Mouse (Mus musculus): Measurements from ENCODE around the gene Dmrta2.

Dmrta2 gene

GRCm38 (mm10) chr4:109977148-109978067 is at the start of gene Dmrta2:
Gene Dmrta2, plus strand, starts transcription at chr4:109978053.
- in situ Hi-C loops (cut with MboI) = no loop called here

DNA sequence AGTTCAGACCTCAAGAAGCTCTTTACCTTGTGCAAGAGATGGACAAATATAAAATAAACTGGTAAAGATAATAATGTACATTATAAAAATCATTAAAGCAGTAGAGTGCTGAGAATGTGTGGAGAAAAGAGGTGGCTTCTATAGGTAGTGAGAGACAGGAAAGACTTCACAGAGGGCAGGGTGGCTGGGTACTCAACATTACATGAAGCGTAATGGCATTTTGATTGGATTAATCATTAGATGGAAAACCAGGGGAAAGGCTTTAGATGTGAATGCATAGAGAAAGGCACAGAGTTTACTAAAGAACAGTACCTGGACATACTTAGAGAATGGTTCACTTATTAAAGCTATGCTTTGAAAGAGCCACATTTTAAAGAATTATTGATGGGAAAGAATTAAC is 48.8 kb upstream of the Dmrta2 start:
- in situ Hi-C loops (cut with MboI) = no loop called here

DNA sequence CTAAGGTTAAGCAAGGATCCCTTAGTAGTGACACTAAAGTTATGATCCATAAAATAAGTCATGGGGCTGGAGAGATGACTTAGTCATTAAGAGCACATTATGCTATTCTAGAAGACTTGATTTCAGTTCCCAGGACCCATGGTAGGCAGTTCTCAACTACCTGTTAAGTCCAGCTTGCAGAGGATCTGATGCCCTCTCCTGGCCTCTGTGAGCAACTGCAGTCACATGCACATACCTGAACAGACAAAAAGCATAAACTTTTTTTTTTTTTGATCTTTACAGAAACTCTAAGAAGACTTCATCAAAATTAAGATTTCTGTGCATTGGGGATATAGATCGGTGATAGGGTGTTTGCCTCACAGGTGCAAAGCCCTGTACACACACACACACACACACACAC is 47.4 kb upstream of the Dmrta2 start:
- in situ Hi-C loops (cut with MboI) = no loop called here

- in situ Hi-C loops (cut with MboI) = no loop called here
Observed at GRCm38 (mm10) chr4:109930935-109931334, 46.9 kb upstream of the Dmrta2 start.

DNA sequence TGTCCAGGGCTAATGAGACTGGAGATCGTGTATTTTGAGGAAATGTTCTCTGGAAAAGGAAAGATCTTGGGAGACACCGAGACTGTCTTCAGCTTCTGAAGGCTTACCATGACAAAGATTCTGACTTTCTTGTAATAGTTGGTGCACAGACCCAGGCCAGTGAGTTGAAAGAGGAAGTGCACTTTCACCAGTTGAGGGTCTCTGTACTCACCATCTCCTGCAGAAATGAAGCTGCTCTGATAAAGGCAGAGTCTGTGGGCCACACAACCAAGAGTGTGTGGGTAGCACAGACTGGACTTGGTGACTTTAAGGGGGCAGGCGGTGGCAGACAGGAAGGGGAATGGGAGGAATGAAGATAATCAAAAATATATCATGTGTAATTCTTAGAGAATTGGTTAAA is 41.3 kb upstream of the Dmrta2 start:
- in situ Hi-C loops (cut with MboI) = no loop called here

GRCm38 (mm10) chr4:109939291-109939690 is 38.6 kb upstream of the Dmrta2 start:
- in situ Hi-C loops (cut with MboI) = no loop called here

GRCm38 (mm10) chr4:109945554-109945953 is 32.3 kb upstream of the Dmrta2 start:
- in situ Hi-C loops (cut with MboI) = no loop called here

- in situ Hi-C loops (cut with MboI) = no loop called here
Observed at GRCm38 (mm10) chr4:109949307-109949706, 28.5 kb upstream of the Dmrta2 start.

DNA sequence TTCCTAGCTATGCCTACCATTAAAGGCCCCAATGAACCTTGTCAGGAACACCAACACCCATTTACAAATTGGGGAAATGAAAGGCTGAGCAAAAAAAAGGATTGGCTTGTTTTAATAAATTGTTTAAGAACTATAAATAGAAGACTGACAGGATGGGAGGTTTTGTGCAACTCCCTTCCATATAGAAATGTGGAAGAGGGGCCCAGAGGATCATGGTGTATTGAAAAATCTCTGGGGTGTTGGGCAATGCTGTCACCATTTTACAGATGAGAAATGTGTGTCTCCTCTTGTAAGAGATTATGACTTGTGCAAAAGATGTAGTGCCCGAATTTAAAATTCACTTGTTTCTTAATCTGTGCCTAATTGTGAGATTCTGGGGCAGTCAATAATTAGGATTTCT is 24.3 kb upstream of the Dmrta2 start:
- in situ Hi-C loops (cut with MboI) = no loop called here

GRCm38 (mm10) chr4:109960201-109960935 is 17.5 kb upstream of the Dmrta2 start:
- in situ Hi-C loops (cut with MboI) = no loop called here

DNA sequence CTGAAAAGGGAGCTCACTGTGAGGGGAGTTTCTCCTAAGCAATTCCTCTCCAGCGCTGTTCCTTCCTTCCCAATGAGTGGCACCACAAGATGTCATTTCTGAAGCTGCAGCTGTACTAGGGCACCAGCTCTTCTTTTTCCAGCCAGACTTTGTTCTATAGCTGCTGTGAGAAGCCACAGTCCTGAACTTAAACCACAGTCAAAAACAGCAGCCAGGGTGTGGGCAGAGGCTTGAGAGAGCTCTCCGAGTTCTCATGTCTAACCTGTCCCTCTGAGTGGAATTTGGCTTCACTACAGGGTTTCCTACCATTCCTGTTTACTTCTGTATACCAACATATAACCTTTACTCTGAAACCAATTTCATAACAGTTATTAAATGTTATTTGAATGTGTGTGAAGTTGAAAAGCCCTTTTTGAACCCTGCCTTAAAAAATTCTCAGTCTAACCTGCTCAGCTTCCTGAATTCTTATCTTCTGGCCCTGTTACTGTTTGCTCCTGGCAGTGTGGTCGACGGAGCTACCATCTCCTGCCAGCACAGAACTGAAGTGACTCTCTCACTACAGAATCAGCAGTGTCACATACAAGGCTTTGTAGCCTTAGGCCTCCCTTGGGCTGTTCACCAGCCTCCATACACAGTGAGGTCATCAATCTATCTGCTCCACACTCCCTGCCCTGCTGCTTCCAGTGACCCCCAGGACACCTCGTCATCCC is 14.1 kb upstream of the Dmrta2 start:
- in situ Hi-C loops (cut with MboI) = no loop called here

DNA sequence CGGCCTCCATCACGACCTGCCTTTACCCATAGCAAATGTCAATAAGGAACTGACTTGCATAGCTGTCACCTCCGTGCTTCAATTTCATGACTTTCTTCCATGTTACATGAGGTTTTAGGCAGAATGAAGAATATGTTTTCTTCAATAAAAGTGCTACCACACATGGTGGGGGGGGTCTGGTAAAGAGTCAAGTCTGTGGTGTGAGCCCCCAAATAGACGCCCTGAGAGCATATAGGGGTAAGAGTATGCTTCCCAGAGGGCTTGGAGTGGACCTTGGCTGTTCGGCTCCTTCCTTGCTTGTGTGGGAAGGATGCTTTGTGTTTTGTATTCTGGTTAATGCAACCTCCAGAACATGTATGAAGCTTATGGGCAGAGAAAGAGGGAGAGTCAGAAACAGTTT is 8.3 kb upstream of the Dmrta2 start:
- in situ Hi-C loops (cut with MboI) = no loop called here

- in situ Hi-C loops (cut with MboI) = no loop called here
Observed at GRCm38 (mm10) chr4:109973991-109974654, 3.7 kb upstream of the Dmrta2 start.

DNA sequence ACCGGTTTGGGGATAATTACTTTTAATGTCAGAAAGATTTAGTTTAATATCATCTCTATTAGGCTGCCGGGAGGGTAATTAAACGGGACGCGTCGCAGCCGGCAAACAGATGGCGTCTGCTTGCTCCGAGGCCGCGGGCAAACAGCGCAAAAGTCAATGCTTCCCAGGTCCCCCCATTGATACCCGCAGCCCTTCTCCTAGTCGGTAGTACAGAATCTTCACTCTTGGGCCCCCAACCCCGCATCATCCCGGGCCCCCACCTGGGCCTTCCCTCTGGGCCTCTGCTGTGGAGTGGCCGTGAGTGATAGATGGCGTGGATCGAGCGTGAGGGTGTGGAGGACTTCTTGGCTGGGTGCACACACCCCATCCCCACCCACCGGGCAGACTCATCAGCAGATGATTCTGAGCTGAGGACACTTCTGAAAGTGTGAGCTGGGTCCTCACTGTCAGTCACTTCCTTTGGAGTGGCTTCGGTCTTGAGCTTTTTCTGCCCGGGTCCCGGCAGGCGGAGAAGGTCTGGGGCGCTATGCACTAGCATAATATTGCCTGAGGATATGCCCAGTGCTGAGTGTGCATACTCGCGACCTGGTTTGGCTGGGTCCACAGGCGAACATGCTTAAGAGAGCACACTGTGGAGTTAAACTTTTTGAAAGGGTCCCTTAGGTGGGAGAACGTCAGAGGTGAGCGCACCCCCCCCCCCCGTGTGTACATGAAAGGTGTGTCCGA is 3.0 kb upstream of the Dmrta2 start:
- in situ Hi-C loops (cut with MboI) = no loop called here

DNA sequence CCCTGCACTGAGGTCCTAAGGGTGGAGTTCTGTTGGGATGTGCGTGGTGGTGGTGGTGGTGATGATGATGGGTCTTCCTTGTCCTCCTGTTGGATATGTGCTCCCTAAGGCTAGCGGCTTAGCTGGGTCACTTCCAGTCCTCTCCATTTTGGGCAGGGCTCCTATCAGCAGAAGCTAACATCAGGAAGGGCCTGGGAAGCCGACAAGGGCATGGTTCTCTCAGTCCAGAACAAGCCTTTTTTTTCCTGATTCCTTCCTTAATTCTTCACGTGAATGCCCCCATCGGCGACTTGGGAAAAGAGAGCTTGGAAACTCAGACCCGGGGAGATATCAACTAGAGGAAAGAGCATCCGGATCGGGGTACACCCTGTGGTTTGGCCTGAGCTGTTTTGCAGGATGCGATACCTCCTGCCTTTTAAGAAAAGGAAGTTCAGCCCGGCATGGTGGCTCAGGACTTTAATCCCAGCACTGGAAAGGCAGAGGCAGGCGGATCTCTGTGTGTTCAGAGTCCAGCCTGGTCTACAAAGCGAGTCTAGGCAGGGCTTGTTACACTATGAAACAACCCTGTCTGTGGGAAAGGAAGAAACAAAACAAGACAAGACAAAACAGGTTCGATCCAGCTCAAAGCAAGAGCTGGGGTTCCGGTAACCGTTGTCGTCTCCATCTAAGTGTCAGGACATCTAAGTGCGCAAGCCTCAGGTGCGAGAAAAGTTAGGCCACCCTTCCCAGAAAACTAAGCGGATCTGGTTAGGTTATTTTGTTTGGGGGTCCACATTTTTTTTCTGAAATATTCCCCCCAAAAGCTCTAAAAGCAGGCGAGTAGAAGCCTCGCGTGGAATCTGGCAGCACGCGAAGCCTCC is 2.2 kb upstream of the Dmrta2 start:
- in situ Hi-C loops (cut with MboI) = no loop called here

- in situ Hi-C loops (cut with MboI) = no loop called here
Observed at GRCm38 (mm10) chr4:109976273-109977147, 1.3 kb upstream of the Dmrta2 start.

DNA sequence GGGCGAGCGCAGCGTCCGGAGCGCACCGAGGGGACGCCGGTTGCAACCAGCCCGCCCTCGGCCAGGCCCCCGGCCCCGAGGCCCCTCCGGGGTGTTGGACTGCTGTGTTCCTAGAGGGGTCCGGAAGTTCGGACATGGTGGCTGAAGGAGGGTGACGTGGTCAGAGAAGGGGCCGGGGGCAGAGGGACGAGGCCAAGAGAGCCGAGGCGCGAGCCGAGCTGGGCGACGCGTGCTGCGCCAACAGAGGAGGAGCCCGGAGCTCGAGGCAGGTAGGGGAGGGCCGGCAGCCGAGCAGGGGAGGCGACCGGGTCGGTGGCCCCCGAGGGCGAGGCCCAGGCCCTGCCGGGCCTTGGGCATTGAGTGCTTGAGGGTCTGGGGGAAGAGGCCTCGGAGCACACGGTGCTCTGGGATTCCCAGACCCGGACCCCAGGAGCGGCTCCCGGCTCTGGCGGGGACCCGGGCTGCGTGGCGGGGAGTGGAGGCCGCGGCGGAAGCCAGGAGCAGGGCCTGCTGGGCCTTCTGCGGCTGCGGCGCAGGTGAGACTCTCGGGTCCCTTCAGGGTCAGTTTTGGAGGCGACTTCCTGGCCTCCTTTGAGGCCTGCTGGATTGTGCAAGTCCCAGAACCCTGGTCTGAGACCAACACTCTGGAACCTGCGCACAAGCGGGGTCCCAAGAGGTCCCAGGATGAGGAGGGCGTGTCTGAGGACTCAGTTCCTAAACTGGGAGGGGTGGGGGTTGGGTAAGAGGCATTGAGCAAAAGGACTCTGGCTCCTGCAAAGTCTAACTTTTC is 410 bp downstream of the Dmrta2 start:
- in situ Hi-C loops (cut with MboI) = no loop called here

DNA sequence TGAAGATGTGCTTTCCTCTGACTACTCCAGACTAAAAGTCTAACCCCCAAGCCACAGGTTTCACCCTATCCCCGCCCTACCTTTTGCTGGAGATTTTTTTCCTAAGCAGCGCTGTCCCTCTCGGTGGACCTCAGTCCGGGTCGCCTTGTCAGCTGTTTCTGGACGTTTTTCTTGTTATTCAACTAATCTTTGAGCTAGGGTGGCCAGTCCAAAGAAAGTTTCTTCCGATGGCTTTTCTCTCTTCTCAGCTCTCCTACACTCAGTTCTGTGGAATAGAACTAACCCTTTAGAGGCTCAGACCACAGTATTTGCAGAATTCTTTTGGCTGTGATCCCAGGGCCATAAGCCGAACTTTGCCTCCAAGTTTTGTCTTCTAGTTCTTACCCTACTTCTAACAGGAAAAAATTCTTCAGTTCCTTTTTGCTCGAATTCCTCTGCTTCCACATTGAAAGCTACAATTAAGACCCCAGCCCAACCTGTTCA is 1.0 kb downstream of the Dmrta2 start:
- in situ Hi-C loops (cut with MboI) = no loop called here
